Mouse (Mus musculus) megakaryocyte progenitor cell, adult 5-6 weeks (primary cell): ENCODE results near the gene Obsl1. TPM values are rescaled to one million over a fixed set of nuclear protein-coding genes. Genes with fewer than 3 reads are reported as not detected.

Source experiments
- ATAC-seq: replicated peaks from 2 replicates; pipeline ENCODE4 v1.8.0; 2016; ENCODE audit warnings: mild to moderate bottlenecking, moderate TSS enrichment, inconsistent platforms; ENCODE audit not compliant: poor library complexity
- total RNA-seq, 2 experiments: library from RNA; stranded (forward) in 1 of 2; stranded (reverse) in 1 of 2; fragments of 157-497, 149-512 nt in 1 of 2; fragments of 200-1000 nt in 1 of 2; gene quantifications; 2 replicates each; pipeline versions ENCODE4 v1.2.3 to v1.2.4; 2015 to 2017

Obsl1 gene
- total RNA-seq, 2 experiments from 2014 or later = 1.0 TPM; not detected in 1

DNA sequence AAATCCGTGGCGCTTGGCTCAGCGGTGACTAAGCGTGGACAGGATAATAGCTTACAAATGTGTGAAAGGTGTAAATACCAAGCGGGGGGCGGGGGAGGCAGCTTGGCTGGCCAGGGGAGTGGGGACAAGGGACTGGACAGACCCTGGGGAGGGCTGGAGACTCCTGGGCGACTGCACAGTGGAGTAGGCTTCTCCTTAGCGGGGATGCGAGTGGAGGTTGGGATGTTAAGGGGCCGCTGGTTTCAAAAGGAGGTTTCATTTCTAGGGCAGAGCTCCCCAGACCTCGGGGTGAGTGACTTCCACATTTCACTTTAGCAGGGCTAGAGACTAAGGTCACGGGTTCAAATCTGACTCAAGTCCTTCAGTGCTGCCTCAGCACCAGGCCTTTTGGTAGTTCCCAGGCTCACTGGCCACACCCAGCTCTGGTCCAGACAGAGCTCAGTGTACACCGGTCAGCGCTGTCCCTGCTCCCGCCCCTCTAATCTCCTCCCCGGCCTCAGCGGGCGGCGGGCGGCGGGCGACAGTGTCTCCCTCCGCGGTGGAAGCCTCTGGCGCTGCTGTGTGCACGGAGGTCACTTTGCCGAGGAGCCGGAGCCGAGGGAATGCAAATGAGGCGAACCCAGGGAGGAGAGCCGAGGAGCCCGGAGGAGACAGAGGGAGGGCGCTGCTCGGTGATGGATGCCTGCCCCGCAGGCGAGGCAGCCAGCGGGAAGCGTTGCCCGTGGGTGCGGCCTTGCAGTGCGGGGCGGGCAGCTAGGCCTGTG, 48.0 kb downstream of the Obsl1 start:
- ATAC-seq = 0 out of 2 replicates have a peak, but pooled peaks have one; percentile 12

DNA sequence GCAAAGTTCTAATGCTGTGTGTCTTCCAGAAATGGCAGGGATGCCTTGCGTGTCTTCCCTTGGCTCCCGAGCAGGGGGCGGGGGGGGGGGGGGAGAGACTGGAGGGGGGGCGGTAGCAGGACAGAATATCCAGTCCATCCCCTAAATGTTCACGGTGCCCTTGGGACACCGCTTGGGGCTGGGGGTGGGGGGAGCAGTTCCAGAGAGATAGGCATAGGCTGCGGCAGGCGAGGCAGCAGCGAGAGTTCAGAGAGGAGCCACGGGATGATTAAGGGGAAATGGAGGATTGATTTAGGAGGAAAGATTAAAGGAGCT, 48.6 kb downstream of the Obsl1 start:
- ATAC-seq = no peak

DNA sequence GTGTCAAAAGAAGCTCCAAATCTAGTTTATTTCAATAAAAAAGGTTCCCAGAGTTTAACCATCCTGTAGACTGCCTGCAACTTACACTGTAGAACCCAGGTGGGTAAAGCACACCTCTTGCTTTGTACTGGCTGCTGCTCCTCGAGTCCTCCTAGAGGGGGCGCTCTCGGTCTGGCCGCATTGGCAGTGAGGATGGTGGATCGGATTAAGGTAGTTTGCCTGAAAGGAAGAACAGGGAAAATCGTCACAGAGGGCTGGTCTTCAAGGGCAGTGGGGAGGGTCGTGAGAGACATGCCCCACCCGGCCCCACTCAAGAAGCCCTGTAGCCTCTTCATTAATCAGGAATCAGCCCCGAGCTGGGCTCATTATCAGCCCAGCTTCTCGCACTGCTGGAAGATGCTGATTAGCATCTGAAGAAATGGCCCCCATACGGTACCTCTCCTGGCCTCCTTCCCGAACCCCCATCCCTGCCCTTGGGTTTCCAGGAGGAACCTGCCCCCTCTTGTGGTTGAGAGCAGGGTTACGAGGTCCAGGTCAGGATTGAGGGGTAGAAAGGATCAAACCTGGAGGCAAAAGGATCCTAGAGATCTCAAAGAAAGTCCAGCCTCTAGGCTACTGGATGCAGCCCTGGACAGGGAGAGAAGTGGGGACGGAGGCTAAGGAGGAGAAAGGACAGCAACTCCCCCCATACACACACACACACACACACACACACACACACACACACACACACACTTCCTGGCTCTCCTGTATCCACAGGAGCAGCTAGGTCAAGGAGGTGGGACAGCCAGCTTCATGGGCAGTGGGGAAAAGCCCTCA, 49.3 kb downstream of the Obsl1 start:
- ATAC-seq = peak; percentile 48; the same call in 1 of the 2 replicates

DNA sequence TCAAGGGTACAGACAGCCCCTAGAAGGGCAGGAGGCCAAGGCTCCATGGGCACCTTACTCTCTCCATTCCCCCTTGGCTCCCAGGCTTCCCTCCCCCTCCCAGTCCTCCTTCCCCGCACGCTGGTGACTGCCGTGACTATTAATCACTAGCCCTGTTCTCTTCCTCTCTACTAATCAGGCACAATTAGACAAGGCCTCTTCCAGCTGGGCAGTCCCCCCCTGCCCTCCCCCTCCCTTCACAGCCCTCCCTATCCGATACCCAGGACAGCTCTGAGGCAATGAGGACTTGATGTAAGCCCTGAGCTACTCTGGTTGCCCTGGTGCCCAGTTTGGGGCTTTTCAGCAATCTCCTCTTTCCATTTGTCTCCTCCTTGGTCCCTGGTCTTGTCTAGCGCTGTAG, 50.3 kb downstream of the Obsl1 start:
- no peak for ATAC-seq

DNA sequence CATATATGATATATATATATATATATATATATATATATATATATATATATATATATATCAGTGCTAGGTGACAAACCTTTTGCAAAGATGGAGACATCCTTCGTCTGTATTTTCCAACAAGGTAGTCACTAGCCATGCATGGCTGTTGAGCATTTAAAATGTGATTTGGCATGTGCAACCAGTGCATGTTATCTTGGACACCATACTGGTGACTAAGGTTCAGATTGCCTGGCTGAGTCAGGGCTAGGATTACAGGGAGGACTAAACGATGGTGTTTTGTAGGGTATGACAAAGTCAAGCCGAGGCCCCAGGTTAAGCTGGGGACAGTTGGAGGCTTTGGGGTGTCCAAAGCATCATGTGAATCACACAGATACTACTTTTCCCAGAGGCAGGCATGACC, 50.8 kb downstream of the Obsl1 start:
- ATAC-seq = no peak

DNA sequence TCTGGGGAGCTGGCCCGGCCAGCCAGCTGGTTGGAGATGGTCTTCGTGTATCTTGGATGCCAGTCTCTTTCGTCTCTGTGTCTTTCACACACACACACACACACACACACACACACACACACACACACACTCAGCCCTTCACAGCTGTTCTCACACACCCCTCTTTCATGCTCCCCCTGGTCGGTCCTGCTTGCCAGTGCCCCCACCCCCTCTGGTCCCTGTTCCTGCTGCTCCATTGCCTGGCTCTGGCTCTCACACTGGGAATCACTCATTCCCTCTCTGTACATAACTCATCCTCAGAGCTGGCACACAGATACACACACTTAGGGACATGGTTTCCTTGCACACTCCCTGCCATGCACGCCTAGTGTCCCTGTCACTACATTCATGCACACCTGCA, 54.4 kb downstream of the Obsl1 start:
- ATAC-seq = no peak

DNA sequence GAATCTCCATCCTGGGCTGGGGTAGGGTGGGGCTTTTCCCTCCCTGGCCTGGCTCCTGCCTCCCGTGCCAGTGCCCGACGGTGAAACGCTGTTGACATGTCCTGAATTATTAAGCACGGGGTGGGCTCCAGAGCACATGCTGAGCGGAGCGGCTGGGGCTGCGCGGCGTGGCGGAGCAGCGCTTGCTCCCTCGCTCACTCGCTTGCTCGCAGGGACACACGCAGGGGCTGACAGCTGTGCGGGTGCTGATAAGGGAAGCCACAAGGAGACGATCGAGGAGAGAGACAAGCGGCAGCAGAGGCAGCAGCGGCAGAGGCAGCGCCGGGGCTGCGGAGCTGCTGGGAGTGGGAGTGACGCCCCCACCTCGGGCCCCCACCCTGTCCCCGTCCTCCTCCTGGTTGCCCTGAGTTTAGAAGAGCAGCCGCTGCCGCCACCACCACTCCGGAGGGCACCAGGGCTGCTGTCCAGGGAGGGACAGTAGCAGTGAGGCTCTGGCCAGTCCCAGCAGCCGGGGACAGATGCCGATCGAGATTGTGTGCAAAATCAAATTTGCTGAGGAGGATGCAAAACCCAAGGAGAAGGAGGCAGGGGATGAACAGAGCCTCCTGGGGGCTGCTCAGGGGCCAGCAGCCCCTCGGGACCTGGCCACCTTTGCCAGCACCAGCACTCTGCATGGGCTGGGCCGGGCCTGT, 55.8 kb downstream of the Obsl1 start, which contains the start of gene Asic4:
Gene Asic4, plus strand, starts transcription at position 123 of the 692 bp plus-strand sequence.
- ATAC-seq = peak; percentile 63

DNA sequence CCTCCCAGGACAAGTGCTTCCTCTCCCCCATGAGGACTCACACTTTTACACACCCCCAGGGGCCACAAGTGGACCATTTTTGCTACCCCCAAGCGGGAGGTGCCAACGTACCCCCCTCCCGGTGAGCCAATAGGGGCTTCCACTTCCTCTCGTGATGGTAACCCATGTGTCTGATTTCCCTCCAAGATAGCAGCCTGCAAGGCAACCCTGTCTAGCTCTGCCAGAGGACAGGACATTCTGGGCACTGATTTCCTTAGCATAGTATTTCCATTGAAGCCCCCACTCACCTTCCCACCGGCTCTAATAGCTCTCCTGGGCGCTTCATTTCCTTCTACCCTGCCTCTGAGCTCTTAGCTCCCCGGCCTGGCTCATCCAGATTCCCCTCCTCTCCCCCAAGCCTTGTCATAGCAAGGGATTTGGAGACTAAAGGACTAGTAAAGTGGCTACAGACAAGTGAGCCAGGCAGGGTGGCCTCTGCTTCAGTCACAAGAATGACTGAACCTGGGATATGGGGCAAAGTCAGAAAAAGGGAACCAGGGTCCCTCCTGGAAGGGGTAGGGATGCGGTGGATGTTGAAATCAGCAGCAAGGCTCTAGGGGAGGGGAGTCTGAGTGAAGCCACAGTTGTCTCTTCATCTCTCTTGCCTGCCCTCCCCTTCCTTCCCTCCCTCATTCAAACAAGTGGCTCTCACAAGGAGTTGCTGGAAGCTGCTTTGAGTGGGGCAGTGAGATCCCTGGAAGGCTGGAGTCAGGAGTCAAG, 56.7 kb downstream of the Obsl1 start:
- peak; percentile 32 for ATAC-seq

DNA sequence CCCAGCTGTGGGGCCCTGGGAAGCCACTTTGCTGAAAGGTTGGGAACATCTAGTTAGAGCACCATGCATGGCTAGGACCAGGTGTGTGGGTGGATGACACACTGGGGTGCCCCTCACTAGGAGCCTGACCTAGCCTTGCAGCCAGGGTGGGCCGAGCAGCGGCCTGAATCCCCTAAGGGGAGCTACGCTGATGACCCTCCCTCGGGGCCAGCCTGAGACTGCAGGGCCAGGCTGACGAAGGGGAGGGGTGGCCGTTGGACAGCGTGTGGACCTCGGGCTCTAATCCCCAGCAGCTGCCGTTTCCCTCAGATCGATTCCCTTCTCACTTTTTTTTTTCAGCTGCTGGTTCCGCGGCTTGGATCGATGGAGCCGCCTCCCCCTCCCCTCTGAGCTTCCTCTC, 57.3 kb downstream of the Obsl1 start:
- ATAC-seq = no peak

DNA sequence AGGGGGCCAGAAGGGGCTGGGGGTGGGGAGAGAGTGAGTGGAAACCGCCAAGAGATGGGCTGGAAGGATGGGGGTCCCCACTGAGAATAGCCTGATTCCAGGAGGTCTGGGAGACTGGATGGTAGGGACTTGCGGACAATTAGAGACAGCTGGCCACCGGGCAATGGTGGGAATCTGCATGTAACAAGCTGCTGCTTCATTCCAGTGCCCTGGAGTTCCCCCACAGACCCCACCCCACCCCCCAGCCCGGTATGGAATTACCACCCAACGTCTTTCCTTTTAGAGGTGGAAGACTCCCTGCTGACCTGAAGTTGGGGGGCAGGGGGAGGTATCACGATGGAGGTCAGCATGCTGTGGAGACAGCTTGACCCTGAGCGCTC, 58.2 kb downstream of the Obsl1 start:
- no peak for ATAC-seq

DNA sequence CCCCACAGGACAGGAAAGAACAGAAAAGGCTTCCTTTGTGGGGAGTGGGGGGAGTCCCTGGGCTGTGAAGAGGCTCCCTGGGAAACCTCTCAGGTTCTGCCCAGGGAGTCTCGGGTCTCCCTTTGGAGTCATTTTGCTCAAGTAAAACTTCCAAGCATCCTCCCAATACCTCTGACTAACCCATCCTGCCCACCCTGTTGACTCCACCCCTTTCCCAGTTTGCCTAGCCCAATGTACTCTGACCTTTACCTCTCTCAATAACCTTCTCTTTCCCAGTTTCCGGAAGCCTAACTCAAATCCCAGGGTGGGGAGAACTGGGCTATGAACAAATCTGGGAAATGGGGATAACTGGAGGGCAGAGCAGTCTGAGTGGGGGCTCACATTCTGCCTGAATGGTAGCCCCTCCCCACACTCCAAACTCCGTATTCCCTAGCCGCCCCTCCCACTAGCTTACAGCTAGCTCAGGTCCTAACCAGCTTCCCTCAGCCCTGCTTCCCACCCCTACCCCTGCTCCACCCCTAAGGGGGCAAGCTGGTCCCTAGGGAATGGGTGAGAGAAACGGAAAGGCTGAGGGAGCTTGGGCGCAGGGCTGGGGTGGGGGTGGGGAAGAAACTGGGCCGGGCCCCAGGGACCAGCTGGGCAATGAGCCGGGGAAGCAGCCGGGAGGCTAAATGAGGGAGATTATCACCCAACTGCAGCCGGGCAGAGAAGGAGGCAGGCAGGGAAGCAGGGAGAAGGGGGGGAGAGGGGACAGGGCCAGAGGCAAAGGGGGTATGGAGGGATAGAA, 58.8 kb downstream of the Obsl1 start:
- no peak for ATAC-seq

DNA sequence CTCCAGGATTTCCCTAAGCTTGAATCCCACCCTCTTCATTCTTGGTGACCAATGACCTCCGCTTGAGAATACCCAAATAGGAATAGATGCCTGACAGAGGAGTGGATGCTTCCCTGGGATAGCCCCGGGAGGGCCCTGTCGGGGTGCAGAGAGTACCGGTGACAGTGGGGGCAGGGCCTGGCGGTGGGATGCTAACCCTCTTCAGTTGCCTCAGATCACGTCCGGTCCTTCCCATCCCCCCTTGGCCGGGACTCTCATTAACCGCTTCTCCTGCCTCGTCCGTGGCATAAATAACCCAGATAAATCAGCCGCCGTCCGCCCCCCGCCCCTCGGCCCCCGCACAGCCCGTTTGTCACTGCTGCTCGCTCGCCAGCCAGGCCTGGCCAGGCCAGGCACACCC, 59.6 kb downstream of the Obsl1 start:
- no peak for ATAC-seq

DNA sequence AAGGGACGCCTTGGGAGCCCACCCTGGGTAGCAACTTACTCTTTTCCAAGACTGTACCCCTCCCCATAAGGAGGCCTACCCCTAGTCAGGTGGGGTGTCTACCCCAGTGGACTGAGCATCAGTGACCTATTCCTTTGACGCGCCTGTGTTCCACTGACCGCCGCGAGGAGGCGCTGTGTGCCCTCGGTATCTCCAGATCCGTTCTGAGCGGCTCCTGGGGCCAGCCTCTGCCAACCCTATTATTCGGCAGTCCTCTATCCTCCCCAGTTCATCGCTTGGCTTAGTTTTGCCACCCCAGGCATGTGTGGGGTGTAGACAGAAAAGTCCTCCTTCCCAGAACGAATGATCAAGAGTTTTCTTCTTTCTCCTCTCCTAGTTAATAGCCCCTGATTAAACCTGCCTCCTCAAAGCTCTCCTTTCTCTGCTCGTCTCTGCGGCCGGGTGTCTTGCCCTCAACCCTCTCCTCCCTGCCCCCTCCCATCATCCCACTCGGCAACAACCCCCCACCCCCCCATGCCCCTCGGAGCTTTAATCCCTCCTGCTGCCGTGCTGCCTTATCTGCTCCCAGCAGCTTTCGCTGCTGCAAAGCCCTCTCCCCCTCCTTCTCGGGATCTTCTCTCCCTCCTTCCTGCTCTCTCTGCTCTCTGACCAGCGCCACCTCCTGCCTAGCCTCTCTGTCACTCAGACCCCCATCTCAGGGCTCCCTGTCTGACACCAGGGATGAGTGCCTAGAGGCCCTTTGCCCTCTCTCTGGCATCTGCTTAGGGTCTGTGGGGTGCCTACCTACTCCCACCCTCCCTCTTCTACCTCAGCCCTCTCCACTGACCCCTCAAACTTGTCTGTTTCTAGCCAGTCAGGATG, 60.3 kb downstream of the Obsl1 start:
- peak; percentile 73 for ATAC-seq

DNA sequence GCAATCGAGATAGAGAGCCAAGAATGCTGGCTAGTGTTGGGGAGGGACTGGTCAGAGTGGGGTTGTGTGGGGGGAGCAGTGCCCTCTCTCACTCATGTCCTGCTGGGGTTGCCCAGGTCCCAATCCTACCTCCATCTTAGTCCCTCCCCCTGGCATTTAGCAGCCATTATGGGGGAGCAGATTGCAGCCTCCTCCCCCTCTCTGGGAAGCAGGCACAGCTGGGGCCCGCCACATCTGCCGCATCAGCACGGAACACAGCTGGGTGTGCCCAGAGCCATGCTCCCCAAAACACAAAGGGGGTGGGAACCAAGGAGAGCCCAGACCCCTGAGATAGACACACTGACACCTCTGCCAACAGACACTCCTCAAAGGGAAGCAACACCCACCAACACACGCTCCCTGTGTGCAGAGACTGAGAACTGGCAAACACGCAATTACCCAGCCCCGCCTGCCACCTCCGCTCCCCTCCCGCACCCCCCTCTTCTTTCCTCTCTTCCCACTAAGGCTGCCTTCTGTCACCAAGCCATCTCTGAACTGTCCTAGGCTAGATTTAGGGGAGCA, 61.0 kb downstream of the Obsl1 start:
- peak; percentile 16; the same call in 1 of the 2 replicates for ATAC-seq

DNA sequence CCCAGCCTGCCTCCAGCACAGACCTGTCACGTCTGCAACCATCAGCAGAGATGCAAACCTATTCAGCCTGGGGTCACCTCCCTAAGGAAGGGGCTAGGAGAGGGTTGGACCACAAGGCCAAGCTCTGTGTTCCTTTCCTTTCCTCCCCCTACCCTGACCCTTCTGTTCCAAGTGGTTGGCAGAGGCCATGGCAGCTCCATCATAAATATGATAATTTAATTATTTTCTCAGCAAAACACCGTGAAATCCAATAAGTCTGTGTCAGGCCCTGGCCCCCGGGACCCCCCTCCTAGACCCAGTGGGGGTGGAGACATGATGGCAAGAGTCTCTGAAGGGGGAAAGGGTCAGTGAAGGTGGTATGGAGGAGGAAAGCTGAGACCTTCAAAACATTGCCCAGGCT, 62.0 kb downstream of the Obsl1 start:
- no peak for ATAC-seq

DNA sequence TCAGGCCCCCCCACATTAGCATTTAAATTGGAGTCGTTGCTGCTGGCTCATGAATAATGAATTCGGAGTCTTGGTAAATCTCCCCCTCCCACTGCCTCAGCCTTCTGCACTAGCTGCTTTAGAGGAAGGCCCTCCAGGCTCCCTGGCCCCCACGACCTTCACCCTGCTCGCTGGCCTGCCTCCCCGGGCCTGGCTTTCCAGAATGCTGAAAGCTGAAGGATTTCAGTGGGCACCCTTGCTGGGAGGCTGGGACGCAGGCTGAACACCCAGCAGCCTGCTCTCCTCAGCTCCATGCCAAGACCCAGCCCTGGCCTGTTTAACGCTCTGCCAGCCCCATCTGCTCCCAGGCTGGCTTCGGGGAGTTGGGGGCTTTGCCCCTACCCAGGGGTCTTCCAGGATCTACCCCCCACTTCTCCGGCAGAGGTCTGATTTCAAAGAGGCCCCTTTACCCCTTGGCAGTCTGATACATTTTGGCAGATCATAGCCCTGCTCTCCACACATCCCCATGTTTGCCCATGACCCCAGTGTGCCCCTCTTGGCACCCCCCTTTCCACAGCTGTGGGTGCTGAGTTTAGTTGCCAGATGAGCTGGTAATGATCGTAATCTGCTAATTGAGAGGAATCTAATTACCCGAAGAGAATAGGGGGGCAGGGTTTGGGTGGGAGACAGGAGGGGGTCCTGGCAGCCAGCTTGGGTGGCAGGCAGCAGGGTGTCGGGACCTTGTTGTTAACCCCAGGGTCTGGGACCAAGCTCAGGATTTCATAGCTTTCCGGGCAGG, 62.8 kb downstream of the Obsl1 start:
- no peak for ATAC-seq

DNA sequence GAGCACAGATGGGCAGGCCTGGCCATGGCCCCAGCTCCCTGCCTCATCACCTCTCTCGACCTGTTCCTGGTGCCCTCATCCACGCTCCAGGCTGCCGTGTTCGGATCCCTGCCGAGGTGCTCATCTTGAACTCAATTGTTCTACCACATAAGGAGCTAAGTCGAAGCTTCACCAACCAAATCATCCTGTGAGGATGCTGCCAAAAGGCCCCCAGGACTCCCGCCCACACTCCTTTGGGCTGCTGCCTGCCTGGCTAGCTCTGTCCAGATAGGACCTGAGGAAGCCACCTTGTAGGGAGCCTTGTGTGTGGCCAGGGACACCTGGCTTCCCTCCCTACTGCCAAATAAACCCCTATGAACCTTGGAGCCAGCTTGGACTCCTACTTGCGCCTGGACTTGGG, 63.4 kb downstream of the Obsl1 start:
- no peak for ATAC-seq

DNA sequence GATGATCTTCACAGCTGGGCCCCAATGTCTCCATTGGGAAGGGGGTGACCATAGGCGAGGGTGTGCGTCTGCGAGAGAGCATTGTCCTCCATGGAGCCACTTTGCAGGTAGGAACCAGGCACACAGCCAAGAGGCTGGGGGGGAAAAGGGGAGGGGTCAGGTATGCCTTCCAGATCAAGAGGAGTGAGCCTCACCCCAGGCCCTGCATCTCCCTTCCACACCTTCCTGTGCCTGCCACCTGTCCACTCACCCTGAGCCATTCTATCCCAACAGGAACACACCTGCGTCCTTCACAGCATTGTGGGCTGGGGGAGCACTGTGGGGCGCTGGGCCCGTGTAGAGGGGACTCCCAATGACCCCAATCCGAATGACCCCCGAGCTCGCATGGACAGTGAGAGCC, 64.1 kb downstream of the Obsl1 start:
- ATAC-seq = no peak
